Mouse (Mus musculus): ENCODE measurements around the gene Gtsf1l.

DNA sequence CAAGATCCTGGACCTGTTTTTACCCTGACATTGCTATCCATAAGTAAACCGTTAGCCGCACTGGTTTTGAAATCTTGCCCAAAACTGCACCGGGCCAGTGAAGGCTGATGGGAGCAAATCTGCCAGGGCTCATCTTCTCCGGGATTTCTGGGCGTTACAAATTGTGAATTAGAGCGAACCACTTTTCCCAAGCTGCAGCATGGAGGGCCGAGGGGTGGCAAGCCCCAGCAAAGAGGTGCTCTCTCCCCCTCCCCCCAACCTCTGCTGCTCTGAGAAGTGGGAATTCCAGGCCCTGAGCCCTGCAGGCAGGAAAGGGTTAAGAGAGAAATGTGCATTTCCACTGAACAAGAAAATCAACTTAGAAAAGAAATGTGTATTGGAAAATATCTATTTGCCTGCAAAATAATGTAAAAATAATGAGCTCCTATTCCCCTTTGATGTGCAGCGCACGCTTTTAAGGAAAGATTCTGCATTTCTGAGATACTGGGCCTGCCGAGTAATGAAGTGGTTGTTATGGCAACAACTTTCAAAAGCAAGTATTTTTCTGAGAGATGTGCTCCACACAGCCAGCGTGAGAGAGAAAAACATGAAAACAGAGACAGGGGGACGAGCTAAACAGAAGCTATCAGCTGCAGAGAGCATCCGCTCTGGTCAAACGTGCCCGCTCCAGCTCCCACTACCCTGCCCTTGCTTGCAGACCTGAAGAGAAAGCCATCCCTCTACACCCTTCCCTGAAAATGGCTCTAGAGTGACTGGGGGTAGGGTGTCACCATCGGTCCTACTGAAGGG, 24.0 kb upstream of the Gtsf1l start:
- TF ChIP-seq CTCF (IDR thresholded peaks at IDR 0.05; ENCODE audit: borderline replicate concordance, control insufficient read depth, extremely low read depth, insufficient read depth, low read length, poor library complexity), result no peak
- no peak for TF ChIP-seq POLR2A (IDR thresholded peaks at IDR 0.05; ENCODE audit: control insufficient read depth, extremely low read depth, insufficient read depth, low read length, poor library complexity)

Measured in thymus, adult 2 months (tissue).